Mouse (Mus musculus): Measurements from ENCODE around the gene Supt4a. TPM values are rescaled to one million over a fixed set of nuclear protein-coding genes. Genes with fewer than 3 reads are reported as not detected.

Gene Supt4a
- polyA plus RNA-seq, 2 experiments from 2014 or later, result 346 to 405 TPM

DNA sequence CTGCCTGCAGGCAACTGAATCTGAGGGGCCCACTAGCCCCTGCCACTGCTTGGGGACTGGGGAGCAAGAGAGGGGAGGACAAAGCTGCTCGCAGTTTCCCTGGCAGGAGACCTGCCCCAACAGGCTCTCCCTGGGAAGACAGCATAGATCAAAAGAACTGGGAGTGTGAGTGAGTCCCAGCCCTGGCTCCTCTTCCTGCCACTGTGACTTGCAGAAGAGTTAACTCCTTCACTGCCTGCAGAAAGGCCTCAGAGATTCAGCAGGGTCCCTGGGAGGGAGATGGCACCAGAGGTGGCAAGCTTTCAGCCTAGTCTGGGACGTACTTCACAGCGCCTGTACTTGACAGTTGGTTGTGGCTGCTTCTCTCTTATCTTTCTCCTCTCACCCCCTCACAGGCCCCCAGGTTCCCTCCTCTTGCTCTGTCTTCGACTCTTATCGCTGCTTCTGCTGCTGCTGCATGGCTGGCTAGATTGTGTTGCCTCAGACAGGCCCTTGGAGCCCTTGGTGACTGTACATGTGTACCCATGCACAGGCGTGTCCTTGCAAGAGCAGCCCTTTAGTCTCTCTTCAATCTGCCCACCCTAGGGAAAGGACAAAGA, 11.3 kb upstream of the Supt4a start:
- ATAC-seq, result peak; percentile 13

DNA sequence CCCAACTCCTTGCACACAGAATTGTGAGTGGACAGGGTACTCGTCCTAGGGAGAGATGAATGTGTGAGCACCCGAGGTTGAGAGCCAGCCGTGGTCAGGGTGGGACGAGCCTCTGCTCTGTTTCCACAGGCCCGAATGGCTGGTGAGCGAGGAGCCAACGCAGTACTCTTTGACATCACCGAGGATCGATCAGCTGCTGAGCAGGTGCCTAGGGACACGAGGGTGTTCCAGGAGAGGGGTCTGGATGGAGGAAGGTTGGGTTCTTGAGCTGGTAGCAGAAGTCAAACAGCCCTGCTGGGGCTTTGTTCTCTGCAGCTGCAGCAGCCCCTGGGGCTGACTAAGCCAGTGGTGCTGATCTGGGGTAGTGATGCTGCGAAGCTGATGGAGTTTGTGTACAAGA, 10.3 kb upstream of the Supt4a start:
- ATAC-seq, result no peak

DNA sequence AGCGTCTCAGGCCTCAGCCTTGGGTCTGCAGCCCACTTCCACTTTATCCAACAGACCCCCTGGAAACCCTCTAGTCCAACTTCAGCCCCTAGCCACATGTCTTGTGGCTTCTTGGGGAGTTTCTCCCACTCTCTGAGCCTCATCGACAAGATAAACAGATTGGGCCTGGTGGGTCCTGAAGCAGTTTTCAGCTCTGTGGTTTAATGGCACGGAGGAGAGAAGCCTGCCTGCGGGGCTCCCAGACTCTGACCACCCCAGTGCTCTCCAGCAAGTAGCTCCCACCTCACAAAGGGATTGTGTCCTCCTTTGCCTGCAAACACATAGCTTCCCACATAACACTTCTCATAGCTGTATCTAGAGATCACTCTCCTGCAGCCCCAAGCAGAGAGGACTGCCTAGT, 9.9 kb upstream of the Supt4a start:
- no peak for ATAC-seq

DNA sequence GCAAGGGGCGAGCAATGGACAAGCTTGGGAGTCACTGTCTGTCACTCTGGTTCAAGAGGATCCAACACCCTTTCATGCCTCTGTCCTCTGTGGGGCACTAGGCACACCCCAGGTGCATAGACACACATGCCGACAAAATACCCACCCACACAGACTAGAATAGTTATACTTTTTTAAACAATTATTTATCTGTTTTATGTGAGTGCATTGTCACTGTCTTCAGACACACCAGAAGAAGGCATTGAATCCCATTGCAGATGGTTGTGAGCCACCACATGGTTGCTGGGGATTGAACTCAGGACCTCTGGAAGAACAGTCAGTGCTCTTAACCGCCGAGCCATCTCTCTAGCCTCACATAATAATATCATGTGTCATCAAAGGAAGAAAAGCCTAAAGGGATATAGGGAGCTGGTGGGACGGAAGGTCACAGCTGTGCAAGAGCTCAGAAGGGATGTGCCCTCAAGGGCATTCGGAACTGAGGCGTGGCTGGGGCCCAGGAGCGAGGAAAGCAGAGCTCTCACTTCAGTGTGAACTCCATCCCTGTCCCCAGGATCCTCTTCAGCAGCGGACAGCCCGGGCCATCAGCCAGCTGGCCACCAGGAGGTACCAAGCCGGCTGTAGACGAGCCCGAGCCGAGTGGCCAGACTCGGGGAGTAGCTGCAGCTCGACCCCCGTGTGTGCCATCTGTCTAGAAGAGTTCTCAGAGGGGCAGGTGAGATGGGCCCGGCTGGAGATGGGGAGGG, 8.3 kb upstream of the Supt4a start:
- ATAC-seq, result no peak

GRCm38 (mm10) chr11:87729593-87730185, 7.7 kb upstream of the Supt4a start:
- no peak for ATAC-seq

GRCm38 (mm10) chr11:87730652-87731310, 6.6 kb upstream of the Supt4a start:
- no peak for ATAC-seq

GRCm38 (mm10) chr11:87734346-87734745, 3.0 kb upstream of the Supt4a start:
- ATAC-seq, result no peak

GRCm38 (mm10) chr11:87735691-87736090, 1.7 kb upstream of the Supt4a start:
- ATAC-seq, result no peak

- peak; percentile 44 for ATAC-seq
These were observed 661 bp upstream of the Supt4a start for GRCm38 (mm10) chr11:87736647-87737134.

- no peak for ATAC-seq
These were observed 6.3 kb downstream of the Supt4a start for GRCm38 (mm10) chr11:87743691-87744090.

DNA sequence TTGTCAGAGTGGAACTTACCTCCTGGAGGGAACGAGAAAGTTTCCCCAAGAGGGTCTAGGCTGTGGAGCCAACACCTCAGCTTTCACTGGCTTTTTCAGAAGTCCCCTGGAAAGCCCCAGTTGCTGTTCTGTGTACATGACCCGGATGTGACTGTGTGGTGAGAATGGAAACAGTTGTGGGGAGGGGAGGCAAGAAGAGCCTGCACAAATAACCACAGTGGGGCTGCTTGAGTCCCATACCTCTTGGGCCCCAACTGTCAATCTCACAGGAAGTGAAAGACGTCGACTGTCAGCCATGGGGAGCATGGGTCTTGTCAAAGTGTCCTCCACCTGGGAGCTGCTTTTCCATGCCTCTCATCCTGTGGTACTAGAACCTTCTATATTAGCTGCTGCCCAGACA, 7.6 kb downstream of the Supt4a start:
- ATAC-seq, result peak; percentile 72

GRCm38 (mm10) chr11:87745632-87746555, 8.5 kb downstream of the Supt4a start:
- ATAC-seq, result no peak

DNA sequence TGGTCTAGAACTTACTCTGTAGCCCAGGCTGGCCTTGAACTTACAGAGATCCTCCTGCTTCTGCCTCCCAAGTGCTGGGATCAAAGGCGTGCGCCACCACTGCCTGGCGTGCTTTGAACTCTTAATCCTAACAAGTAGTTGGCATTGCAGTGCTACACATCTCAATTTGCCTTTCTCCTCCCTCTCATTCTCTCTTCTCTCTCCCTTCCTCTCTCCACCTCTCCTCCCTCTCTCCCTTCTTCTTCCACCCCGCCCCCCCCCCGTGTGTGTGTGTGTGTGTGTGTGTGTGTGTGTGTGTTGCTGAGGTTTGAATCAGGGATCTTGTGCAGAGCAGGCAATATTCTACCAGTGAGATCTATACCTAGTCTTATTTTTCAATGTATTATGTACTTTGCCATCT, 10.0 kb downstream of the Supt4a start:
- no peak for ATAC-seq

DNA sequence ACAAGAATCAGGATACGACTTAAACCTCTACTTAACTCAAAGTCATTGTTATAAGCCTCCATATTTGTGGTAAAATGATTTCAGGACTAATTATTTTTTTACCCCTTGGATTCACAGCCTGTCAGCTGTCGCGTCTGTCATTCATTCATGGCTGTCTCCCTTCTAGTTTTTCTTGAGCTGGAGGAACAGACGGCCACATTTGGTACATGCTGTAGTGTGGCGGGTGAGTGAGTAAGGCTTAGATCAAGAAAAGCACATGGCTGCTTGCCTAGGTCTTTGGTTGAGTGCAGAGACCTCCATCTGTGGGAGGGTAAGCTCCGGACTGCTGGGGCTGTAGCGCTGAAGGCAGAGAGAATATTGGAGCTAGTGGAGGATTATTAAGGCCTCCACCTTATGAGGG, 10.4 kb downstream of the Supt4a start:
- no peak for ATAC-seq

DNA sequence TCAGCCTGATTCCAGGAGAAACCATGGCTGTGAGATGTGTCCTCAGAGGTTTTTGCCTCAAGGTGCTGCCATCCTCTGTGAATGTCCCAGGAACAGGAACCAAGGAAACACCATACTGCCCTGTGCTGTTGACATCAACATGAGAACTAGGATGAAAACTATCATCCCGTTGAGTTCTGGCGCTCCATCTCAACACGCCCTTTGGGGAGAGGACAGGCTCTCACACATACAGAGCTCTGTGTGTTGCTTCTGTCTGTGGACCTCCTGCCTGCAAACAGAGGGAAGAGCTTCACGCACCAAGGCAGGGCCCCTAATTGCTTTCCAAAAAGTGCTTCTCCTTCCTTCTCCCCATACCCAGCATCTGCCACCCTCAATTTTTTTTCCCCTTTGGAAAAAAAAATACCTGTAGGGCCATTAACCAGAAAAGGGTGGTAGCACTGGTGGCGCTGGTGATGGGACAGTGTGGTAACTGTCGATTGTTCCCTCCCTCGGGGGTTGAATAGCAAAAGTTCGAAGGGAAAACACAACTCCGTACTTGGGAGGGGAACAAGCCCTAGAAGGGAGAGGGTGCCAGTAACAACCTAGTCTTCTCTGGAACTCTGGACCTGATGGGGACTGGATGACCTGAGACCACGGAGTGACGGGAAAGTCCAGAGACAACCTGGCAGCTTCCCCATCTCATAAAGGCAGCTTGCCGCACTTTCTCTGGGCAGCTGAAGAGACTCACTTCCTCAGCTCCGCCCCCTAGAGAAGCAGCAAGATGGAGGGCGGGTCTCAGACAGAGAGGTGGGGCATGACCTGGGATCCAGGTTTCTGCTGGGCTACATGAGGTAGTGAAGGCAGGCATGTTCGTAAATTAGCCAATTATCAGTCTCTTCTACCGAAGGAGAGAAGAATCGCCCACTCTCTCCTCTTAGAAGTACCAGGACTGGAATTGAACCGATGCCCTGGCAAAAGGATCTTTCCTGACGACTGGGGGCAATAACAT, 11.1 kb downstream of the Supt4a start:
- ATAC-seq, result peak; percentile 44

DNA sequence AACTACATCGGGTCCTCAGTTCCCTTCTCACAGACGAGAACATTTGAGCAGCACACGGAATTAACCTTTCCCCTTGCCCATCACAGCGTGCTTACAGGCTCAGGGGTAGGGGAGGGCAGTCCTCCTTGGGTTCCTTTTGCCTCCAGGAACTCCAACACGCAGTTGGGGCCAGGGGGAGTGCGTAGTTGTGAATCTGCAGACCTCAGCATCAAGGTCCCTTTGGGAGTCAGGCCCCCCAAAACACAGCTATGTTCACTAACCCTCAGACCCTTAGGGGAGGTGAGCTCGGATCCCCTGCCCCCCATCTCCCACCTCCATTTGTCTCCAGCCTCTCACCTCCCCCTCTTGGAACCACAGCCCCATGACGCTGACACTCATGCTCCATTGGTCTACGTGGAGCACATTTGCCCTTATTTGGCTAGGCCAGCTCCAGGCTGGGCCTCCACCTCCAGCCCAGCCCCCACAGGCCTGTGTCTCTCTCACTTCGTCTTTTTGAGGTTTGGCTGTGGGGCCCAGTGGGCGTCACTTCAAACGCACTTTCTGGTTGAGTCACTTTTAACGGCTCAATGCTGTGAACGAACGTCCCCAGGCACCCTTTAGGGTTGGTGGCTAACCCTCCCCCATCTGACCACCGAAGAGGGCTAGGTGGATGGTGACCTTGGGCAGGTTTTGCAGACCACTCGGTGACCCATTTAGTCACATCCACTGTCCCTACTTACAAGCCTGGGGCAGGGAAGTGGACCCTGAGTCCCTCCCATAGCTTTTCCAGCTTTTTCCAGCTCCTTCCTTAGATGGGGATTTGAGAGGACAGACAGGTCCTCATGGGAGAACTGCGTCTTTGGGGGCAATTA, 12.1 kb downstream of the Supt4a start:
- ATAC-seq, result peak; percentile 63

- ATAC-seq, result no peak
These were observed 12.7 kb downstream of the Supt4a start for GRCm38 (mm10) chr11:87750043-87750421.

GRCm38 (mm10) chr11:87750521-87750920, 13.2 kb downstream of the Supt4a start:
- ATAC-seq, result peak; percentile 6

DNA sequence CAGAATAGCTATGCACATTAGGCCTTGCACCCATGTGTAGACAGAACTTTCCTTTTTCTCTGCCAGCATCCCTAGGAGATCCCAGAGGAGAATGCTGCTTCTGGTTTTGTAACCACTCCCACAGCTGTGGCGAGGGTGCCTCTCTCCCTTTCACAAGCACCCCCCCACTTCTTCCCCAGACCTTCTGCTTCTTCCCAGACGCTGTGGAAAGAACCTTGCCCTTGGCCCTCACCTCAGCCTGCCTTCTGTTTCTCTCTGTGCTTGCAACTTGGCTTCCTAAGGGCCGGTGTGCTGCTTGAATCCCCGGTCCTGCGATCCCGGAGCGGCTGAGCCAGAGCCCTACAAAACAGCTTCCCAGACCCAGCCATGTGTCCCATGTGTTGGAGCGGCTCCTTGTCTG, 13.7 kb downstream of the Supt4a start:
- ATAC-seq, result no peak

DNA sequence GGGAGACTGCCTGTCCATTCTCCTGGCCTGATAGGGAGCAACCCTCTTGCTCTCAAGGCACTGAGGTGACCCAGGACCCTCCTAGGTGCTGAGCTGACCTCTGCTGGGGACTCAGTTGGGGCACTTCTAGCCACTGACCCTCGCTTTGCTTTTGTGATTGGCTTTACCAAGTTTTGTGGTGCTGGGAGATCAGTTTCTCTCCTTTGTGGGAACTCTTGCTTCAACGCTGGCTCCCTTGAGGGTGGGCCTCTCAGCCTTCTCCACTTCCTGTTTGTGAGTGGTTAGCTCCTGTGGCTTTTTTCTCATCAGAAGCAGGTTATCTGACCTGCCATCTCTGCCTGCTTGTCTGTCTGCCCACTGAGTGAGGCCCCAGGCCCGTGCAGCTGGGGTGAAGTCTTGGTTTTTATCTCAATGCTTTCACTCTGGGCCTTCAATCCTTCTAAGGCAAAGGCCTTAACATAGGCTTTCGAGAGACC, 14.2 kb downstream of the Supt4a start:
- ATAC-seq, result peak; percentile 15

All from CD4-positive, CD25-positive, alpha-beta regulatory T cell, adult 4 months (primary cell).